Mouse (Mus musculus) midbrain, embryonic 12.5 days (tissue): Measurements from ENCODE around the gene Eif4g2. TPM values are rescaled to one million over a fixed set of nuclear protein-coding genes. Genes with fewer than 3 reads are reported as not detected.
A peak's percentile ranks its signal among the peaks of the same experiment; 100 is the strongest.

Experiments
- ATAC-seq: fragments of 200-750 bp; cut with Nextera tagmentation; 2 replicates; pipeline ENCODE4 v1.8.0; 2017; ENCODE audit warnings: low read depth, moderate TSS enrichment, moderate library complexity; ENCODE audit not compliant: low FRiP score
- H3K27ac ChIP-seq: fragments of 300-500 bp; sonication (generic); replicated peaks from 2 replicates; pipeline ENCODE4 v1.5.1; 2016; ENCODE audit warnings: mild to moderate bottlenecking
- H3K27me3 ChIP-seq: fragments of 300-500 bp; sonication (generic); 2 replicates; pipeline ENCODE4 v1.6.1; 2016; ENCODE audit warnings: mild to moderate bottlenecking
- H3K36me3 ChIP-seq: fragments of 300-500 bp; sonication (generic); 2 replicates; pipeline ENCODE4 v1.6.1; 2016
- H3K4me1 ChIP-seq: fragments of 300-500 bp; sonication (generic); 2 replicates; pipeline ENCODE4 v1.6.1; 2016
- H3K4me2 ChIP-seq: fragments of 300-500 bp; sonication (generic); replicated peaks from 2 replicates; pipeline ENCODE4 v1.6.1; 2016; ENCODE audit warnings: mild to moderate bottlenecking, moderate library complexity
- H3K4me3 ChIP-seq: fragments of 300-500 bp; sonication (generic); 2 replicates; pipeline ENCODE4 v1.5.1; 2016; ENCODE audit warnings: mild to moderate bottlenecking
- H3K9ac ChIP-seq: fragments of 300-500 bp; sonication (generic); replicated peaks from 2 replicates; pipeline ENCODE4 v1.6.1; 2016; ENCODE audit warnings: mild to moderate bottlenecking, moderate library complexity
- H3K9me3 ChIP-seq: fragments of 300-500 bp; sonication (generic); 2 replicates; pipeline ENCODE4 v1.6.1; 2016; ENCODE audit warnings: mild to moderate bottlenecking
- WGBS: fragments of 180-500 bp; shearing (Covaris S2); methylation state at CpG from one replicate; pipeline ENCODE4 v1.1.7; 2016; 5-methylcytosine and 5-hydroxymethylcytosine counted together
- polyA plus RNA-seq: library from polyadenylated mRNA; unstranded; fragments of >200 nt; fragmentation: Nextera tagmentation; extraction: Ambion mirVana; gene quantifications from 2 replicates; pipeline ENCODE4 v1.2.1, GENCODE M21; 2016

Eif4g2 gene
- polyA plus RNA-seq, 1 experiment from 2014 or later = 1,624 TPM

DNA sequence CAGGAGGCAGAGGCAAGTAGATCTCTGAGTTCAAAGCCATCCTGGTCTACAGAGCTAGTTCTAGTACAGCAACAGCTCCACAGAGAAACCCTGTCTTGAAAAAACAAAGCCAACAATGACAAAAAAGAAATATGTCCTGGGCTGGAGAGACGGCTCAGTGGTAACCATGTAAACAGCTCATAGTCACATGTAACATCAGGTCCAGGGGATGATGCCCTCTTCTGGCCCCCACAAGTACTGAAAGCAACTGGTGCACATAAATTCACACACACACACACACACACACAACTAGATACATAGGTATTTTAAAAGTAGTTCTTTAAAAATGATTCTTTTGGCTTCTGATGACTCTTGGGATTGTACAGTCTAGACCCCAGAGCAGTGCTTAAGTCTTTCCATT lies 19.9 kb downstream of the Eif4g2 start:
- H3K4me1 ChIP-seq = peaks cover 3% of the 10 kb centered on the region; the same call in 1 of the 2 replicates
- H3K27me3 ChIP-seq = no peaks in the 10 kb centered on the region
- H3K9ac ChIP-seq = no peak overlapping the region
- H3K27ac ChIP-seq = no peak overlapping the region
- H3K4me3 ChIP-seq = no peak overlapping the region
- peaks cover 5% of the 10 kb centered on the region for H3K9me3 ChIP-seq
- ATAC-seq = no peak
- no peak overlapping the region for H3K4me2 ChIP-seq
- 96% methylated on average over 1 of the region's 1 CpGs for WGBS
- H3K36me3 ChIP-seq = peaks cover 14% of the 10 kb centered on the region

DNA sequence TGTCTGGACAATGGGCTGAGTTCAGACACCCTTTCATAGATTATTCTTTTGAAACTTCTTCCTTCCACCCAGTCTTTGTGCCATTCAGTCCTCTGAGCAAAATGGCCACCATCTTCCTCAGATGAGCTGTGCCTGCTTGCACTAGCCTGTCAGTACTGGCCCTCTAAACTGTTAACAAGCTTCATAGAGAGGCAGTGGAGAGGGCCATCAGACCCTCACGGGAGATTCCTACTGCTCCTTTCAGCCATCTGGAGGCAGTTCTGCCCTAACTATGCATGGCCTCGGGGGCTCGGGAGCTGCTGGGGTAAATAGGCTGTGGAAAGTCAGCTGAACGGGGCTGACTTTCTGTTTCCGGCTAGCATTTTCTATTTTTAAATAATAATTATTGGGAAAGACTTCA lies 23.3 kb downstream of the Eif4g2 start:
- H3K4me2 ChIP-seq = no peak overlapping the region
- H3K4me3 ChIP-seq = no peak overlapping the region
- no peaks in the 10 kb centered on the region for H3K27me3 ChIP-seq
- peak; percentile 23; the same call in 1 of the 2 replicates for ATAC-seq
- WGBS = 66% methylated on average over 5 of the region's 5 CpGs
- H3K9me3 ChIP-seq = no peaks in the 10 kb centered on the region; the same call in 1 of the 2 replicates
- peaks cover 36% of the 10 kb centered on the region for H3K36me3 ChIP-seq
- H3K9ac ChIP-seq = no peak overlapping the region
- peaks cover 3% of the 10 kb centered on the region; the same call in 1 of the 2 replicates for H3K4me1 ChIP-seq
- peak overlapping the region; percentile 58 for H3K27ac ChIP-seq

DNA sequence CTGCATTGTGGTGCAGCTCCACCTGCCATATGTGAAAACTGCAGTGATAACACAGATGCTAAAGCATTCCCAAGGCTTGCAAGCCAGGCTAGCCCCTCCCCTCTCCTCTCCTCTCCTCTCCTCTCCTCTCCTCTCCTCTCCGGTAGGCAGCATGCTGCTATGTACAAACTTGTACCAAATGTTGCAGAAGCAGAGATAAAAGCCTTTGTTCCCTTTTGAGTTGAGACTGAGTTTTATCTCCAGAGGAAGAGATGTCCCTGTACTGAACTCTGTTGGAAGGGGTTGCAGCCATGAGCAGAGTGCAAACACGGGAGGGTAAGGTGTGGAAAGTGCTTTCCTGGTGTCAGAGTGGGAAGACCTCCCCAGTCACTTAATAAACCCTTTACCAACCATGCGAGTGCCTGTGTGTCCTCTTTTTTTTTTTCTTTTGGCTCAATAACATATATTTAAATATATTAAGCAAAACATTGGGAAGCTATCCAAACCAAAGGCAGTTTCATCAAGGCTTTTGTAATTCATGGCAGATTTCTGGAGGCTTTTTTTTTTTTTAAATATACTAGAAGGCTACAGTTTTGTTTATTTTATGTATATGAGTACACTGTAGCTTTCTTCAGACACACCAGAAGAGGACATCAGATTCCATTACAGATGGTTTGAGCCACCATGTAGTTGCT lies 26.7 kb downstream of the Eif4g2 start:
- Histone ChIP-seq H3K4me3 (no peak overlapping the region), H3K36me3 (peaks cover 62% of the 10 kb centered on the region), H3K4me2 (no peak overlapping the region), H3K27ac (no peak overlapping the region), H3K9me3 (no peaks in the 10 kb centered on the region), H3K27me3 (no peaks in the 10 kb centered on the region), H3K4me1 (peaks cover 3% of the 10 kb centered on the region; the same call in 1 of the 2 replicates), H3K9ac (no peak overlapping the region)
- WGBS = 87% methylated on average over 3 of the region's 3 CpGs
- no peak for ATAC-seq

DNA sequence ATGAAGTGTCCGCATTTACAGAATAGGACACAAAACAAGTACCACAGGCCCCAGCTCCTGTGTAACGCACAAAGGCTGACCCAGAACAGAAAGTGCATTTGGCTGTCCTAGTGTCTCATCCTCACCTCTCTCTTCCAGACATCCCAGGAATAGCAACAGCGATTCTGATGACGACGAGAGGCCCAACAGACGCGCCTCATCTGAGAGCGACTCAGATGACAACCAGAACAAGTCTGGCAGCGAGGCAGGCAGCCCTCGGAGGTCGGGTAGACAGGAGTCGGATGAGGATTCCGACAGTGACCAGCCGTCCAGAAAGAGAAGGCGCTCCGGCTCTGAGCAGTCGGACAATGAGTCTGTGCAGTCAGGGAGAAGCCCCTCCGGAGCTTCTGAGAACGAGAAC lies 27.6 kb downstream of the Eif4g2 start:
- Histone ChIP-seq H3K4me1 (peaks cover 3% of the 10 kb centered on the region; the same call in 1 of the 2 replicates), H3K27me3 (no peaks in the 10 kb centered on the region), H3K36me3 (peaks cover 71% of the 10 kb centered on the region), H3K4me3 (no peak overlapping the region), H3K9ac (no peak overlapping the region), H3K4me2 (no peak overlapping the region), H3K27ac (no peak overlapping the region), H3K9me3 (no peaks in the 10 kb centered on the region)
- WGBS = 96% methylated on average over 19 of the region's 19 CpGs
- no peak for ATAC-seq

DNA sequence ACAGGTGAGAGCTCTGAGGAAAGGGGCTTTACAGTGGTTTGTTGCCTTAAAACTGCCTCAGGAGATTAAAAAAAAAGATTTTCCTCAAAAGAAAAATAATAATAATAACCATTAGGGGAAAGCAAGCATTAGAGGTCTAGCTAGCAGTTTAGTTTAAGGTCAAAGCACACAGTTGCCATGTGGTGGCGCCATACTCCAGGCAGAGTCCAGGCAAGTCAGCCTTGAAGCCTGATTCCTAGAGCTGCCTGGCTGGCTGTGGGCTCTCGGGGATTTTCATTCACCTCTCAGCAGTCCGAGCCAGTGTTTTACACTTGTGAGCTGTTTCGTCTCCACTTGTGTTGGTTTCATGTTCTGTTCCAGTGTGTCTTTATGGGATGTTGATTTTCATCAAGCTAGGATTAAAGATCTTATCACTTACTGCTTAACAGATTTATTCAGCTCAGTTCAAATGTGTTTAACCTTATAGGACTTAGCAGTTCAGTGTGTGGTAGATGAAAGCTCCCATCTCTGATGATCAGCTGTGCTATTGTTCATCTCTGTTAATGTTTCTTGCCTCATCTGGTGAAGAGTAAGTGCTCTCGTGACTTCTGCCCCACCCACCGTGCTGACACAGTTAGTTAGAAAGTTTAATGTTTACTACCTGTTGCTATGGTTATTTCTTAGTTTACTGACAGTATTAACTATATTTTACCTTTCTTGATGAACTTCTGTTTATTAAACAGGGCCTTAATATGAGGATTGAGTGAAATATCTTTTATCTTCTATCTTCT lies 33.0 kb downstream of the Eif4g2 start:
- Histone ChIP-seq H3K4me3 (no peak overlapping the region), H3K9me3 (no peaks in the 10 kb centered on the region), H3K9ac (no peak overlapping the region), H3K27ac (no peak overlapping the region), H3K4me1 (no peaks in the 10 kb centered on the region), H3K27me3 (no peaks in the 10 kb centered on the region), H3K4me2 (no peak overlapping the region), H3K36me3 (peaks cover 97% of the 10 kb centered on the region)
- no peak for ATAC-seq
- 61% methylated on average over 6 of the region's 6 CpGs for WGBS

DNA sequence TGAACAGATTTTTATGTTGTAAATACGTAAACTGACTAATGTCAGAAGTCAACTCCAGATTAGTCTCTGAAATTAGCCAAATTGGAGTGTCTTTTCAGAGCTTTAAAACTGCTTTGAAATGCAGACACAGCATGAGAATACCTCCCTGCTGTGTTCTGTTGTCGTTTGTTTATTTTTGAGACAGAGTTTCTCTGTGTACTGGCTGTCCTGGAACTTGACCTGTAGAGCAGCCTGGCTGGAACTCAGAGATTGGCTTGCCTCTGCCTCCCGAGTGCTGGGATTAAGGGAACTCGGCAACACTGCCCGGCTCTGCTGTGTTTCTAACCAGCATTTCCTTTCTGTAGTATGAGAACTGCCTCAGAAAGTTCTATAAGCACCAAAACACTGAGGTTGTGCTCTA lies 33.9 kb downstream of the Eif4g2 start:
- H3K36me3 ChIP-seq = peaks cover 97% of the 10 kb centered on the region
- H3K4me1 ChIP-seq = no peaks in the 10 kb centered on the region
- no peak overlapping the region for H3K4me3 ChIP-seq
- ATAC-seq = no peak
- H3K9me3 ChIP-seq = no peaks in the 10 kb centered on the region
- no peak overlapping the region for H3K27ac ChIP-seq
- no peak overlapping the region for H3K4me2 ChIP-seq
- no peaks in the 10 kb centered on the region for H3K27me3 ChIP-seq
- H3K9ac ChIP-seq = no peak overlapping the region
- 83% methylated on average over 5 of the region's 5 CpGs for WGBS

DNA sequence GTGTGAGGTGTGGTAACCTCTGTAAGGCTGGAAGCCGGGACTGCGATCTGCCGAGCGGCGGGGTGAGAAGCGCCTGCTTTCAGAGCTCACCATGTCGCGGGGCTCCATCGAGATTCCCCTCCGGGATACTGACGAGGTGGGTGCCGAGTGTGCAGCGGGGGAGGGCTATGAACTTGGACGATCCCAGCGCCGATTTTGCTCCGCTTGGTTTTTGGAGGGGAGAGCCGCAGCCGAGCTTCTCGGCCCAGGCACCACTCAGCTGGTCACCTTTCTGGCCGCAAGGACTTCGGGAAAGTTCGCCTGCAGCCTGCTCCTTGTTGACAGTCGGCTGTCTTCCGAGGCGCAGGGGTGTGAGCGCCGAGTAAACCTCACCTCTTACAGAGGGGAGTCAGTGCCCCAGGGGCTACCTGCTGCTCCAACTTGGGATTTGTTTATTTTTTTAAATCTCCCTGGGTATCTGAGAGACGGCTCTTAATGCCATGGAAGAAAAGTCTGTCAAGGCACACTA lies 53.7 kb downstream of the Eif4g2 start:
- Histone ChIP-seq H3K9ac (peak overlapping the region; percentile 80), H3K4me1 (peaks cover 12% of the 10 kb centered on the region), H3K36me3 (peaks cover 12% of the 10 kb centered on the region), H3K9me3 (no peaks in the 10 kb centered on the region), H3K4me3 (peak overlapping the region; percentile 88), H3K27me3 (no peaks in the 10 kb centered on the region), H3K27ac (peak overlapping the region; percentile 91), H3K4me2 (peak overlapping the region; percentile 89)
- WGBS = under 1% methylated on average over 29 of the region's 29 CpGs
- peak; percentile 62 for ATAC-seq

DNA sequence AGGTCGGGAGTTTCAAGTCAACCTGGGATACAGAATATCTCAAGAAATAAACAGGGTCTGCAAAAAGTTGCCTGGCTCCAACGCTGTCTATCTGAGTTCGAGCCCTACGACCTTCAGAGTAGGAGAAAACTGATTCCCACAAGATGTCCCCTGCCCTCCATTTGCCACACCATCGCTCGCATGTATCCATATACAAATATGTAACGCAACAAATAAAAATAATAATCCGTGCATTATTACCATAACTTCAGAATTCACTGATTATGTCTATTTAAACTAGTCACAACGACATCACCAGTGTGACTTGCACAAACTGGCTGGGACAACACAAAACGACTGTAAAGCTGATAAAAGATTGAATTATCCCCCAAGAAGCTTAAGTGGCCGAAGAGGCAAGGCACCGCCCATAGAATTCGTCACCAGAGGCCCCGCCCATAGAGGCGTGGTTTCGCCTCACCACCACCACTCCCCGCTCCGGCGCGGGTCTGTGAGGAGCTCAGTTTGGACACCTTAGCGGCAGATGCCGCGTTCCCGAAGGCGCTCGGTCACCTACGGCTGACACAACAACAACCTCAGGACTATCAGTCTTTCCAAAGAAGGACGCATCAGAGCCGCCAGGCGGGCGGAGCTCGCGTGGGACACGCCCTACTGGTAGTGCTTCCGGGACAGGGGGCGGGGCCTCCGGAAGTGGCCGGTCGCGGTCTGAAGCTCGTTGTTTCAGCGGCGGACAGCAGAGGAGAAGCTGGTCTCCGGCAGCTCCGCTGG lies 54.4 kb downstream of the Eif4g2 start, which contains the start of gene Ctr9:
Gene Ctr9 (plus strand): TSS at position 671 of the 765 bp plus-strand sequence.
- ATAC-seq = peak; percentile 97
- Histone ChIP-seq H3K9ac (peak within 1 kb of the TSS; percentile 80), H3K9me3 (no peaks in the 10 kb centered on the region), H3K4me2 (peak within 1 kb of the TSS; percentile 89), H3K4me1 (peaks cover 16% of the 10 kb centered on the region), H3K27me3 (no peaks in the 10 kb centered on the region), H3K4me3 (peak within 1 kb of the TSS; percentile 88), H3K36me3 (peaks cover 6% of the 10 kb centered on the region; the same call in 1 of the 2 replicates), H3K27ac (peak within 1 kb of the TSS; percentile 91)
- WGBS = 6% methylated on average over 45 of the region's 45 CpGs

DNA sequence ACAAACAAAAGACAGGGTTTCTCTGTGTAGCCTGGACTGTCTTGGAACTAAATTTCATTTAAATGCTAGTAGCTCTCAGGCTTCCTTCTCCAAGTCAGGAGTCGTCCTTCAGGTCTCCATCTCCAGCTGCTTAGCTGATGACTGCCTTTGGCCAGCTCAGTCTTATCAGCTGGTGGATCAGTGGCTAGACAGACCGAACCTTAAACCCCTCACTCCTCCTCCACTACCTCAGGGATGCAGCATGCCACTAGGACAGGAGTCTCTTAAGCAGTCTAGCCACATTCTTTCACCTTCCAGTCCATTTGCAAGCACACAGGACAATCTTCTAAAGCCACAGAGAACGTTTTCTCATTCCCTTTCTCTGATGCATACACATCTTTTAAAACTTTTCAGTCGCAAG lies 57.9 kb downstream of the Eif4g2 start:
- peaks cover 13% of the 10 kb centered on the region for H3K4me1 ChIP-seq
- 71% methylated on average over 4 of the region's 4 CpGs for WGBS

DNA sequence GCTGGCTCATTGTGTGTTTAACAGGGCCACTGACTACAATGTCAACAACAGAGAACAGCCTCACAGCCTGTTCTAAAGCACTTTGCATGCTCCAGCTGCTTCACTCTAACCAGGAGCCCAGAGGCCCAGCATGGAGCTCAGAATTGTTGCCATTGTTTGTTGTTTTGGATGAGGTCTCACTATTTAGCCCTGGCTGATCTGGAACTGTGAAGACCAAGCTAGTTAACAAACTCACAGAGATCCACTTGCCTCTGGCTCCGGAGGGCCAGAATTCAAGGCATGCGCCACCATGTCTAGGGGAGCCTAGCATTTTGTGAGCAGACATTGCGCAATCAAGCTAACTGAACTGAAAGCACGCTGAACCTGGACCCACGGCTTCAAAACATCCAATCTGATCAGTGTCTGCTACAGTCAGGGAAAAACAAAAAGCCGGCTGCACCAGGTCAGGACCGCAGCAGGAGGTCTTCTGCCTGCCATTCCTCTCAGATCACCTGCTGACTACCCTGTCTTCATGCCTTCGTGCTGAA lies 58.7 kb downstream of the Eif4g2 start:
- H3K27ac ChIP-seq = peak overlapping the region; percentile 58; the same call in 1 of the 2 replicates
- no peaks in the 10 kb centered on the region for H3K36me3 ChIP-seq
- no peak overlapping the region for H3K4me3 ChIP-seq
- ATAC-seq = no peak
- no peak overlapping the region for H3K4me2 ChIP-seq
- H3K9me3 ChIP-seq = no peaks in the 10 kb centered on the region
- no peak overlapping the region for H3K9ac ChIP-seq
- WGBS = 22% methylated on average over 8 of the region's 8 CpGs
- peaks cover 9% of the 10 kb centered on the region for H3K4me1 ChIP-seq
- H3K27me3 ChIP-seq = no peaks in the 10 kb centered on the region

More for the DNA sequence above, 57.9 kb downstream of the Eif4g2 start:
- no peak overlapping the region for H3K27ac ChIP-seq
- no peak overlapping the region for H3K9ac ChIP-seq
- no peaks in the 10 kb centered on the region for H3K9me3 ChIP-seq
- ATAC-seq = no peak
- H3K4me3 ChIP-seq = no peak overlapping the region
- no peaks in the 10 kb centered on the region for H3K27me3 ChIP-seq
- H3K36me3 ChIP-seq = no peaks in the 10 kb centered on the region
- H3K4me2 ChIP-seq = no peak overlapping the region

DNA sequence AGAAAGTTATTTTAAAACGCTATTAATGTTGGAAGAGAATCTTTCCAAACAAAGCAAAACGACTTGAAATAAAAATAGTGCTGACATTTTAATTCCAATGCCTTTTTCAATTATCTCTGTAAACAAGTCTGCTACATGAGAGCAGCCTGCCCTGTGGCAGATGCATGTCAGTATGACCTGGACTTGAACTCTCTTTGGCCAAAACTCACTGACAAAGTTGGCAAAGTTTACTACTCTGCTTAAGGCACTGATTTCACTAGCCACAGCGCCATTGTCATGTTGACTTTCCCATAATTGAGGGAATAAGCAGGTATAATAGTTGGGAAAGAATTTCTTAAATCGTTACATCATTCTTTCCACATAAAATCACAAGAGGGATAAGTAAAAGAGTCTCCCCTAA lies 62.0 kb downstream of the Eif4g2 start:
- peaks cover 9% of the 10 kb centered on the region for H3K4me1 ChIP-seq
- H3K27me3 ChIP-seq = no peaks in the 10 kb centered on the region
- H3K36me3 ChIP-seq = no peaks in the 10 kb centered on the region
- H3K27ac ChIP-seq = no peak overlapping the region
- H3K4me3 ChIP-seq = no peak overlapping the region
- no peak overlapping the region for H3K4me2 ChIP-seq
- no peak for ATAC-seq
- 85% methylated on average over 4 of the region's 4 CpGs for WGBS
- H3K9ac ChIP-seq = no peak overlapping the region
- H3K9me3 ChIP-seq = no peaks in the 10 kb centered on the region
